Mouse (Mus musculus) thymus, adult 18-20 months (tissue): ENCODE measurements around the gene Trappc12.
A peak's percentile ranks its signal among the peaks of the same experiment; 100 is the strongest.

Source experiments
- DNase-seq, 2 experiments: peaks; one replicate each; pipeline ENCODE4 v3.0.0; 2022; ENCODE audit warnings: mixed read lengths in 2 of 2

Gene Trappc12

DNA sequence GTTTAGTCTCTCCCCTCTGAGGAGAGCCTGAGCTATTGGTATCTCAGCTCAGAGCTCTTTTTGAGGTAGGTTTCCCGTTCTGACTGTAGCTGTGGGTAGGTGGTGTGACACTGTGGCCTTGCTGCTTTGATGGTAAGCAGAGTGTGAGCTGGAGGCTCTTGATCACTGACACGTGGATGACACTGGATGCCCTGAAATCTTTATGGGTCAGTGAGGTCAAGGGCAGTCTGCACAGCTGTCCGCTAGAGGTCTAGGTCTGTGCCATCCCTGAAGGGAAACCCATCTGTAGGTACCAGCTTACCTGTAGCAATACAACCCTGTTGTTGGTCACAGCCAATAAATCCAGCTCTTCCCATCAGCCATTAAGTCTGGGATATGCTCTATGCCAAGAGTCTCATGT, 64.5 kb downstream of the Trappc12 start:
- DNase-seq = no peak

DNA sequence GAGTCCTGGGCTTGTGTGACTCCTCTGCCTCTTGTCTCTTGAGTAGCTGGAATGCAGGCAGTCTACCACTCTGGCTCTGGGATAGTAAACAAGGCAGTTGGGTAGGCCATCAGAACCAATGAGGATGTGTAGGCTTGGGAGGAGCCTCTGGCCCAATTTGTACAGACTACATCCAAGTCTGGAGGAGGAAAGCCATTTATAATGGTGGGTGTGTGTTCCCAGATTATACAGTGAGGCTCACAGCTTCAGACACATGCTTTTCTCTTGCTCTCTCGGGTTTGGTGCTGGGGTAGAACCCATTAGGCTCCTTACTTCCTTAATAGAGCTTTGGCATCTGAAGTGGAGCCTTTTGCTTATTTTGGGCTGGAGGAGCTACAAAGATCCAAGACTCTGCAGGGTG, 65.6 kb downstream of the Trappc12 start:
- no peak for DNase-seq

DNA sequence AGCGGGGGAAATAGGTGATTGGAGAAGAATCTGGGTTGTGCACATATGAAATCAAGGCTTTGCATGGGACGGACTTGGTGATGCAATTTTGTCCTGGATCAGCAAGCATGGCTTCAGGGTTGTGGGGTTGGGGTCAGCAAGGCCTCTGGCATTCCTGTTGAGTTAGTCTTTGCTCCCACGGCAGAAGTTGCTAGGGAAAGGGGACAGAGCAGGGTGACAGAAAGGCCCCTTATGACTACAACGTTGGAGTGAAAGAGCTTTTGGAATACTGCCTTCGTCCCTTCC, 74.4 kb downstream of the Trappc12 start:
- DNase-seq = no peak

DNA sequence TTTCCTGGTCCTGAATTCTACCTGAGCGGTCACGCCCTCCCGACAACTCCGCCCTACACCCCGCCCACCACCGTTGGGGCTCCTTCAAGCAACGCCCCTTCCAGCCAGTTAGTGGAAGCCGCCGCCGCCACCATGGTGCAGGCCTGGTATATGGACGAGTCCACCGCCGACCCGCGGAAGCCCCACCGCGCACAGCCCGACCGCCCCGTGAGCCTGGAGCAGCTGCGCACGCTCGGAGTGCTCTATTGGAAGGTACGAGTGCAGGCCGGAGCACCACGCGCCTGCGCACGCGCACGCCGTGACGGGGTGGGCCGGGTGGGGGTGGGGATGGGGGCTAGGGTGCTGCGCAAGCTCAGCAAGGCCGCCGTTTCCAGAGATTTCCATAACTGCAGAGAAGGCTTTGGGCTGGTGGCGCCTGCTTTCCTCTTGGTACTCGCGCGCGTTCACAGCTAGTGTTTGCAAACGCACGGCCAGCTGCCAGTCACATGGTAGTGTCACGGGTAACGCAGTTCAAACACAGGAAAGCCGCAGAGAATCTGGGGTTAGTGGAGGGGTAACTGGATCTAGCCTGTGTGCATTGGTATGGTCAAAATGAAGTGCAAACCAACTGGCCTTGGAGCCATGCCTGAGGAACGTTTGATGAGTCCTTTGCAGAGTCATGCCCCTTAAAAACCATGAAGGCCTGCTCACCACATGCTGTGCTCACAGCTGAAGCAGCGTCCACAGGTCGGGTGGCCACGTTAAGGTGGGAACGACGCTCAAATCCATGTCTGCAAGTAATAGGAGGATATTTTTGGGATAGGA, 74.9 kb downstream of the Trappc12 start, which contains the start of gene Adi1:
Gene Adi1 (plus strand): TSS at position 111 of the 804 bp plus-strand sequence.
- DNase-seq = peak; percentile 76 to 80

DNA sequence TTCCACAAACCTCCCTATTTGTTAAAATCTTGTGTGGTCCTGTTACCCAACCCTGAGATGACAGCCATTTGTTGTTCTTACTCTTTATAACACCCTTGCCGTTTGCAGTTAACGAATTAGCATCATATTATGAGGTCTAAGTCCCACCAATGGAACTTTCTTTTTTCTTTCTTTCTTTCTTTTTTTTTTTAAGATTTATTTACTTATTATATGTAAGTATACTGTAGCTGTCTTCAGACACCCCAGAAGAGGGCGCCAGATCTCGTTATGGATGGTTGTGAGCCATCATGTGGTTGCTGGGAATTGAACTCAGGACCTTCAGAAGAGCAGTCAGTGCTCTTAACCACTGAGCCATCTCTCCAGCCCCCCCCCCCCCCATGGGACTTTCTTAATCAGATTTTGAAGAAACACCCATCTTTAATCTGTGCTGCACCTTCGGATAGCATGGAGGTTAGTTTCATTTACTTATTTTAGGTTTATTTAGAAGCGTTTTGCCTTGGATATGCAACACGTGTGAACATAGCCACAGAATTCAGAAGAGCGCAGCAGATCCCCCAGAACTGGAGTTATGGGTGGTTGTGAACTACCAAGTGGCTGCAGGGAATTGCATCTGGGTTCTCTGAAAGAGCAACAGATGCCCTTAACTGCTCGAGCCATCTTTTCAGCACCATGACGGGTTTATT, 76.1 kb downstream of the Trappc12 start:
- DNase-seq = no peak

DNA sequence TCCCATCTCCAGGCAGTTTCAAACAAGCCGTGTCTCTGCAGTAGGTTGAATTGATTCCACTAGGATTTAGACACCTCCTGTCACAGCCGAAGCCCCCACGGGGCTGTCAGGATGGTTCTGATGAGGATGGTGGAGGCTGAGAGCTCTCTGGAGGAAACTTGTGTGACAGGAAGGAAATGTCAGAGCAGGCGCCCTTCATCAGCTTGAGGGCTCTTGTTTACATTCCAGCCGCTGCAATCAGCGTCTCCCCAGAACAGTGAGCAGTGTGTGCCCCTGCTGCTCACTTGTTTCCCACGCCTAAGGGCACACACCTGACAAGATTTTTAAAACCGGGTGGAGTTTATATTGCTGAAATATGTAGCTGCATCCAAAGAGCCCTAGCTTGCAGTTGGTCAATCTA, 83.0 kb downstream of the Trappc12 start:
- DNase-seq = no peak

DNA sequence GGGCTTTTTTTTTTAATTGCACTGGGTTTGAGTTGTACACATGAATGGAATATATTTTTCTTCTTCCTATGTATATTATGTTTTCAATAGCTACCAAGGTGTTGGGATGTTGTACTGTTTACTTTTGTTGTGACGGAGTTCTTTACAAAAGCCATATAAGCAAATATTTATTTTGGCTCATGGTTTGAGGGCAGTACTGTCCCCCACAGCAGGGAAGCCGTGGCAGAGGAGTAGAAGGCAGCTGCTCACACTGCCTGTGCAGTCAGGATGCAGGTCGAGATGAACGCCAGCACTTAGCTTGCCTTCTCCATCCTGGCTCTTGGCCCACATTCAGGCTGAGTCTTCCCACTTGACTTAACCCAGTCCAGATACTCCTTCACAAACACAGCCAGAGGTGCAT, 83.5 kb downstream of the Trappc12 start:
- DNase-seq = no peak

DNA sequence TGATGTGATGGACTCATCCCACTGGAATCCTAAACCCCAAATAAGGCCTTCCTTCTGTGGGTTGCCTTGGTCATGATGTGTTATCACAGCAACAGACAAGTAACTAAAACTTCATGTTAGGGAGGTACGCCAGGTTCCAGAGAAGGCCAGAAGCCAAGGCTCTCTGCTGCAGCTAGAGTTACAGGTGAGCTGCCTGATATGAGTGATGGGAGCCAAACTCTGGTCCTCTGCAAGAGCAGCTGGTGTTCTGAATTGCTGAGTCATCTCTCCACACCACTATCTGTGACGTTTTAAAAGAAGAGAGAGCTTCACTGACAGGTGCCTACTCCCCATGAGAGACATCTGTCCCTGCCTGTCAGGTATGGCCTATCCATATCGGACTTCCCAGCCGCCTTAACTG, 87.6 kb downstream of the Trappc12 start:
- no peak for DNase-seq

DNA sequence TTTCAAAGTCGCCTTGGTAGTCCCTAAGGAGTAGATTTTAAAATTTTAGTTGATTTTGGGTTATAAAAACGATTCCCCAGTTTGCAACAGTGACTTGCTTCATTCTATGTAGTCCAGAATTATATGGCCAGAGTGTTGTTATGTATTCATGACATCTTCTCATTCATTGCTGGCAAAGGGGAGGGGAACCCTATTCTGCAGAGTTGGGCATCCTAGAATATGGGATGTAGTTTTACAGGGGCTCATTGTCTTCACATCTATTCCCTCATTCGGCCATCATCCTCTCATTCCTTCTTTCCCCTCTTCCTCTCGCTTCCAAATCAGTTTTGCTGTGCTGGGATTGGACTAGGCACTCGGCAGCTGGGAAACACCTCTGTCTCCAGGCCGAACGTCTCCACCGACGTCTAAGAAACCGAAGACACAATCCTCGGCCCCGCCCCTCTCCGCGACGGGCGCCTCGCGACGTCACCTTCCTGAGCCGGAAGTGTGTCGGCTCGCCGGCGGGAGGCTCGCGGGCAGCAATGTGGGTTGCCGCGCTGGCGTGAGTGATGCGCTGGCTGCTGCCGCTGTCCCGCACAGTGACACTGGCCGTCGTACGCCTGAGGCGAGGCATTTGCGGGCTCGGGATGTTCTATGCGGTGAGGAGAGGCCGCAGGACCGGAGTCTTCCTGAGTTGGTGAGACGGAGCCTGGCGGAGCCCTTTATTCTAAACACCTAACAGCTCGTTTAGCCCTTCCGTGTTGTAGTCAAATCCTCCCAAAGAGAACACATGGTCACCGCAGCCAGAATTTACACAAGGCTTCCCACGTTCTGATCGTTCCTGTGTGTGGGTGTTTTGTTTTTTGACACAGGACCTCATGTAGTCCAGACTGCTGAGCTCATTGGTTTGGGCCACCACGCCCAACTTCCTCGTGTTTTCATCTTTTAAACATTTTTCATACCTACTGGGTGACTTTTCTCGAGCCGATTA, 100.8 kb downstream of the Trappc12 start, which contains the start of gene Rnaseh1:
Gene Rnaseh1 (plus strand): TSS at position 462 of the 970 bp plus-strand sequence.
- DNase-seq = peak; percentile 75 to 76
